Comparison of ENCODE assay signal across 11 mouse cellular contexts in genomic region chr17:15021503-15022220, GRCm38 (mm10). TPM values are rescaled to one million over a fixed set of nuclear protein-coding genes. Genes with fewer than 3 reads are reported as not detected.
A peak's percentile ranks its signal among the peaks of the same experiment; 100 is the strongest.
DNase-seq lines count a peak whose midpoint lies in the region; ATAC-seq and TF ChIP-seq lines count a peak whose summit lies in the region.
"Not testable (repeated sequence)": the region's sequence is repeated elsewhere in the genome, so short reads cannot be mapped to it uniquely, and the experiment has no call there.
"Had no signal": no experiment of that assay in that cellular context is flagged by ENCODE, and none has a peak within 500 bp of the region (broad histone marks: within the 10 kb centered on the region; RNA-seq: fewer than 3 reads in every experiment).

No protein-coding gene starts in this region.

- ATAC-seq in liver, embryonic 13.5 days (ENCODE audit: low read depth); stomach, embryonic 15.5 days (ENCODE audit: insufficient read depth, low FRiP score, low read depth): not testable (repeated sequence)

- intact Hi-C loops in heart, postnatal 10 days (cut with DNase I), result not testable (repeated sequence)

- not testable (repeated sequence) for H3K4me1 ChIP-seq in E14TG2a.4 (replicated peaks; ENCODE audit: low read depth, low read length); liver, embryonic 13.5 days (replicated peaks); stomach, embryonic 15.5 days

- peak overlapping the region; percentile 28; the same call in 1 of the 2 replicates for H3K4me2 ChIP-seq in liver, embryonic 13.5 days
- H3K4me2 ChIP-seq in stomach, embryonic 15.5 days, result not testable (repeated sequence)

- H3K36me3 ChIP-seq in E14TG2a.4 (ENCODE audit: insufficient read depth, low read length); liver, embryonic 13.5 days; stomach, embryonic 15.5 days: not testable (repeated sequence)

- peak overlapping the region; percentile 77 for H3K27ac ChIP-seq in liver, embryonic 13.5 days
- H3K27ac ChIP-seq in stomach, embryonic 15.5 days, result 0 out of 2 replicates have a peak overlapping the region, but pooled peaks have one; percentile 35

- H3K27me3 ChIP-seq in E14TG2a.4 (ENCODE audit: insufficient read depth, low read length); liver, embryonic 13.5 days; stomach, embryonic 15.5 days (replicated peaks): not testable (repeated sequence)

- peak; percentile 28 for DNase-seq in cerebellum, adult 11-12 months
- DNase-seq in frontal cortex, postnatal 10 days (ENCODE audit: low spot score in 2 of 2), result peak; percentile 29 to 35
- DNase-seq in heart, postnatal 10 days, result peak; percentile 27 to 47
- peak; percentile 13 to 35 for DNase-seq in layer of hippocampus, adult 8-10 months (ENCODE audit: low spot score in 2 of 2)
- DNase-seq in liver, embryonic 13.5 days, result not testable (repeated sequence)
- peak; percentile 16 to 42 for DNase-seq in monocyte, adult 2 months (ENCODE audit: low read depth in 1 of 2, low spot score in 2 of 2)

- H3K9me3 ChIP-seq in E14TG2a.4 (ENCODE audit: low read length); liver, embryonic 13.5 days (replicated peaks); stomach, embryonic 15.5 days: not testable (repeated sequence)

- WGBS in liver, embryonic 13.5 days (ENCODE audit: insufficient replicate concordance), result 83% methylated on average over 3 of the region's 3 CpGs
- WGBS in stomach, embryonic 15.5 days, result 79% methylated on average over 3 of the region's 3 CpGs

- H3K4me3 ChIP-seq in E14TG2a.4 (replicated peaks; ENCODE audit: low read length), result peak overlapping the region; percentile 62
- not testable (repeated sequence) for H3K4me3 ChIP-seq in liver, embryonic 13.5 days (replicated peaks); stomach, embryonic 15.5 days (replicated peaks)

- not testable (repeated sequence) for TF ChIP-seq CTCF in E14TG2a.4 (conservative IDR thresholded peaks at IDR 0.05; ENCODE audit: low read length)

- peak overlapping the region; percentile 29; the same call in 1 of the 2 replicates for H3K9ac ChIP-seq in liver, embryonic 13.5 days
- H3K9ac ChIP-seq in stomach, embryonic 15.5 days, result not testable (repeated sequence)

RNA-seq across cellular contexts. Expression of gene Gm3435, which starts 11.7 kb away (rescaled TPM):
- total RNA-seq in heart, postnatal 10 days (2021), result 1 to 10 TPM; 2.5 to 3.4 TPM
- 1 to 10 TPM; 5.7 to 7.3 (median 7.0) TPM for total RNA-seq in layer of hippocampus, adult 8-10 months (2022)
- polyA plus RNA-seq in liver, embryonic 13.5 days (2015; fragmentation: Nextera tagmentation; extraction: Ambion mirVana), result 3.8 and 4.8 TPM in 2 replicates
- 7.2 and 8.3 TPM in 2 replicates for polyA plus RNA-seq in stomach, embryonic 15.5 days (2015; fragmentation: Nextera tagmentation; extraction: Ambion mirVana)

RNA-seq across cellular contexts. Expression of gene Ermard, which starts 19.3 kb away (rescaled TPM):
- total RNA-seq in heart, postnatal 10 days (2021), result 10 to 100 TPM; 35.3 to 36.1 TPM
- 10 to 100 TPM; 66.0 to 96.3 (median 77.0) TPM for total RNA-seq in layer of hippocampus, adult 8-10 months (2022)
- polyA plus RNA-seq in liver, embryonic 13.5 days (2015; fragmentation: Nextera tagmentation; extraction: Ambion mirVana), result 28.6 and 31.5 TPM in 2 replicates
- polyA plus RNA-seq in stomach, embryonic 15.5 days (2015; fragmentation: Nextera tagmentation; extraction: Ambion mirVana), result 69.4 and 74.0 TPM in 2 replicates

RNA-seq across cellular contexts. Expression of gene Tcte3, which starts 19.6 kb away (rescaled TPM):
- 1 to 10 TPM in 1 of 2 experiments, under 1 TPM in 1; 0.57 to 1.2 TPM for total RNA-seq in heart, postnatal 10 days (2021)
- total RNA-seq in layer of hippocampus, adult 8-10 months (2022), result 1 to 10 TPM in 2 of 4 experiments, under 1 TPM in 1, not detected in 1; 0.89 to 3.0 (median 1.6) TPM
- 2.1 and 3.1 TPM in 2 replicates for polyA plus RNA-seq in liver, embryonic 13.5 days (2015; fragmentation: Nextera tagmentation; extraction: Ambion mirVana)
- polyA plus RNA-seq in stomach, embryonic 15.5 days (2015; fragmentation: Nextera tagmentation; extraction: Ambion mirVana), result 0.61 TPM in 1 of 2 replicates, not detected in the other
- polyA plus RNA-seq: spleen, adult 2 months had no signal

RNA-seq across cellular contexts. Expression of gene Gm3448, which starts 19.7 kb away (rescaled TPM):
- 1 to 10 TPM; 1.8 TPM for total RNA-seq in heart, postnatal 10 days (2021)
- 10 to 100 TPM in 1 of 4 experiments, 1 to 10 TPM in 3; 7.8 to 10.2 (median 9.7) TPM for total RNA-seq in layer of hippocampus, adult 8-10 months (2022)
- 3.9 and 4.9 TPM in 2 replicates for polyA plus RNA-seq in liver, embryonic 13.5 days (2015; fragmentation: Nextera tagmentation; extraction: Ambion mirVana)
- 4.1 and 5.2 TPM in 2 replicates for polyA plus RNA-seq in stomach, embryonic 15.5 days (2015; fragmentation: Nextera tagmentation; extraction: Ambion mirVana)

RNA-seq across cellular contexts. Expression of gene Gm3417, which starts 43.1 kb away (rescaled TPM):
- not detected for total RNA-seq in heart, postnatal 10 days (2021)
- total RNA-seq in layer of hippocampus, adult 8-10 months (2022), result 1 to 10 TPM in 1 of 4 experiments, not detected in 3; 1.7 TPM
- polyA plus RNA-seq in liver, embryonic 13.5 days (2015; fragmentation: Nextera tagmentation; extraction: Ambion mirVana), result 1.2 and 1.7 TPM in 2 replicates
- not detected in 2 replicates for polyA plus RNA-seq in stomach, embryonic 15.5 days (2015; fragmentation: Nextera tagmentation; extraction: Ambion mirVana)
- polyA plus RNA-seq: hindbrain, embryonic 10.5 days; kidney, embryonic 16.5 days had no signal
